Mouse (Mus musculus) CH12.LX (cell line): ENCODE data around the gene Tmem233. TPM values are rescaled to one million over a fixed set of nuclear protein-coding genes. Genes with fewer than 3 reads are reported as not detected.

Source experiments
- DNase-seq: peaks from one replicate; pipeline ENCODE4 v3.0.0-alpha.2; 2013; ENCODE audit errors: extremely low read depth
- H3K27ac ChIP-seq: 2 replicates; pipeline ENCODE4 v1.5.1; 2012; ENCODE audit warnings: low read depth, mild to moderate bottlenecking, control low read depth, moderate library complexity; ENCODE audit not compliant: insufficient read depth
- H3K27me3 ChIP-seq: replicated peaks from 2 replicates; pipeline ENCODE3; 2012; ENCODE audit warnings: inconsistent platforms
- H3K36me3 ChIP-seq, 2 experiments: replicated peaks in 1 of 2; 2 replicates each; pipeline versions ENCODE3 to v1.6.1; 2012; ENCODE audit warnings: inconsistent platforms in 1 of 2, low read length in 1 of 2, mild to moderate bottlenecking in 1 of 2, mixed read lengths in 1 of 2, moderate library complexity in 1 of 2; ENCODE audit not compliant: control insufficient read depth in 1 of 2, insufficient read depth in 1 of 2
- H3K4me1 ChIP-seq, 2 experiments: 2 replicates each; pipeline ENCODE4 v1.6.1; 2012; ENCODE audit warnings: inconsistent platforms in 1 of 2, moderate library complexity in 1 of 2; ENCODE audit not compliant: insufficient read depth in 2 of 2, control insufficient read depth in 1 of 2
- H3K4me2 ChIP-seq: 2 replicates; pipeline ENCODE4 v1.6.1; 2012; ENCODE audit warnings: low read depth, mild to moderate bottlenecking, control low read depth; ENCODE audit not compliant: poor library complexity, insufficient read depth, severe bottlenecking
- H3K4me3 ChIP-seq, 3 experiments: fragments of 150-350 bp in 1 of 3; sonication (generic) in 1 of 3; replicated peaks in 1 of 3; 2 replicates each; pipeline versions ENCODE3 to v1.5.1; 2011 to 2012; ENCODE audit warnings: low read depth in 2 of 3, low read length in 2 of 3, mild to moderate bottlenecking in 2 of 3, moderate library complexity in 2 of 3, control low read depth in 1 of 3, improper control_type of control experiment in 1 of 3, inconsistent platforms in 1 of 3, mixed read lengths in 1 of 3; ENCODE audit not compliant: poor library complexity in 1 of 3
- H3K79me2 ChIP-seq: replicated peaks from 2 replicates; pipeline ENCODE4 v1.6.1; 2012; ENCODE audit warnings: mild to moderate bottlenecking, moderate library complexity; ENCODE audit not compliant: control insufficient read depth, poor library complexity, insufficient read depth, severe bottlenecking; ENCODE audit errors: extremely low read depth
- H3K9ac ChIP-seq: 2 replicates; pipeline ENCODE4 v1.6.1; 2012; ENCODE audit warnings: low read depth, mild to moderate bottlenecking, control low read depth, moderate library complexity; ENCODE audit not compliant: insufficient read depth
- H3K9me3 ChIP-seq: replicated peaks from 2 replicates; pipeline ENCODE3; 2012; ENCODE audit warnings: low read length, inconsistent platforms, mixed read lengths
- CHD2 ChIP-seq: IDR thresholded peaks from 2 replicates; pipeline ENCODE4 v1.6.1; 2011; ENCODE audit warnings: low read length, improper control_type of control experiment
- E2F4 ChIP-seq: IDR thresholded peaks from 2 replicates; pipeline ENCODE4 v1.6.1; 2011; ENCODE audit warnings: low read depth, low read length, improper control_type of control experiment; ENCODE audit not compliant: insufficient replicate concordance
- ELF1 ChIP-seq: IDR thresholded peaks from 2 replicates; pipeline ENCODE4 v1.6.1; 2014; ENCODE audit warnings: low read depth, mild to moderate bottlenecking, inconsistent platforms, low read length, improper control_type of control experiment
- ETS1 ChIP-seq: conservative IDR thresholded peaks from 2 replicates; pipeline ENCODE4 v1.6.1; 2012; ENCODE audit warnings: low read depth, mild to moderate bottlenecking, inconsistent platforms, low read length, improper control_type of control experiment, moderate library complexity
- HCFC1 ChIP-seq: IDR thresholded peaks from 2 replicates; pipeline ENCODE4 v1.6.1; 2012; ENCODE audit warnings: low read depth, mild to moderate bottlenecking, inconsistent platforms, low read length, improper control_type of control experiment
- JUND ChIP-seq: conservative IDR thresholded peaks from 2 replicates; pipeline ENCODE4 v1.6.1; 2011; ENCODE audit warnings: low read depth, low read length, improper control_type of control experiment
- KAT2A ChIP-seq: IDR thresholded peaks from 2 replicates; pipeline ENCODE4 v1.6.1; 2012; ENCODE audit warnings: low read length, improper control_type of control experiment, inconsistent platforms; ENCODE audit not compliant: insufficient replicate concordance
- MAZ ChIP-seq: IDR thresholded peaks from 2 replicates; pipeline ENCODE4 v1.6.1; 2012; ENCODE audit warnings: low read depth, mild to moderate bottlenecking, inconsistent platforms, low read length, improper control_type of control experiment, moderate library complexity
- MEF2A ChIP-seq: IDR thresholded peaks from 2 replicates; pipeline ENCODE4 v1.6.1; 2014; ENCODE audit warnings: low read depth, mild to moderate bottlenecking, inconsistent platforms, low read length, improper control_type of control experiment, borderline replicate concordance
- MXI1 ChIP-seq: IDR thresholded peaks from 2 replicates; pipeline ENCODE4 v1.6.1; 2011; ENCODE audit warnings: mild to moderate bottlenecking, low read depth, low read length, improper control_type of control experiment
- NRF1 ChIP-seq: IDR thresholded peaks from 2 replicates; pipeline ENCODE4 v1.6.1; 2014; ENCODE audit warnings: low read depth, mild to moderate bottlenecking, inconsistent platforms, low read length, improper control_type of control experiment, moderate library complexity
- PAX5 ChIP-seq: IDR thresholded peaks from 2 replicates; pipeline ENCODE4 v1.6.1; 2012; ENCODE audit warnings: low read length, inconsistent platforms, mixed read lengths
- POLR2A ChIP-seq: IDR thresholded peaks from 2 replicates; pipeline ENCODE4 v1.6.1; 2011; ENCODE audit warnings: low read depth, mild to moderate bottlenecking, improper control_type of control experiment, low read length
- POLR2AphosphoS2 ChIP-seq: IDR thresholded peaks from 2 replicates; pipeline ENCODE4 v1.6.1; 2011; ENCODE audit warnings: low read depth, low read length, improper control_type of control experiment
- RCOR1 ChIP-seq: conservative IDR thresholded peaks from 2 replicates; pipeline ENCODE4 v1.6.1; 2012; ENCODE audit warnings: low read depth, mild to moderate bottlenecking, inconsistent platforms, low read length, improper control_type of control experiment
- SIN3A ChIP-seq: IDR thresholded peaks from 2 replicates; pipeline ENCODE4 v1.6.1; 2012; ENCODE audit warnings: low read length, improper control_type of control experiment, inconsistent platforms
- SMC3 ChIP-seq: IDR thresholded peaks from 2 replicates; pipeline ENCODE4 v1.6.1; 2011; ENCODE audit warnings: low read depth, low read length, improper control_type of control experiment
- TBP ChIP-seq: conservative IDR thresholded peaks from 2 replicates; pipeline ENCODE4 v1.6.1; 2011; ENCODE audit warnings: low read depth, low read length, improper control_type of control experiment
- USF2 ChIP-seq: conservative IDR thresholded peaks from 2 replicates; pipeline ENCODE4 v1.6.1; 2011; ENCODE audit warnings: low read depth, low read length, improper control_type of control experiment
- ZC3H11A ChIP-seq: IDR thresholded peaks from 2 replicates; pipeline ENCODE4 v1.6.1; 2012; ENCODE audit warnings: low read depth, mild to moderate bottlenecking, inconsistent platforms, low read length, improper control_type of control experiment
- ZKSCAN1 ChIP-seq: IDR thresholded peaks from 2 replicates; pipeline ENCODE4 v1.6.1; 2012; ENCODE audit warnings: low read depth, inconsistent platforms, low read length, improper control_type of control experiment, borderline replicate concordance
- ZNF384 ChIP-seq: IDR thresholded peaks from 2 replicates; pipeline ENCODE4 v1.6.1; 2012; ENCODE audit warnings: low read depth, low read length, improper control_type of control experiment, inconsistent platforms
- dilution Hi-C: fragments of 300-500 bp; cut with MboI; formaldehyde crosslinking; loops from 2 replicates; pipeline ENCODE4 v1.14.3; 2020; ENCODE audit warnings: low sequenced_read_pairs; ENCODE audit not compliant: extremely low pct_unique_long_range_greater_than_20kb, extremely low pct_ligation_motif_present
- in situ Hi-C: fragments of 300-500 bp; cut with MboI; formaldehyde crosslinking; loops from 3 replicates; pipeline ENCODE4 v1.14.3; 2019; ENCODE audit warnings: low sequenced_read_pairs, low pct_ligation_motif_present, low pct_unique_long_range_greater_than_20kb, mixed read lengths
- polyA plus RNA-seq: library from polyadenylated mRNA; unstranded; fragments of >175 nt; gene quantifications from 2 replicates; pipeline ENCODE4 v1.2.1, GENCODE M21; 2012; ENCODE audit warnings: low read depth; ENCODE audit not compliant: insufficient read length
- total RNA-seq, 2 experiments: library from RNA; depleted of rRNA; stranded (reverse); fragments of 300-350 nt in 1 of 2; fragments of >200 nt in 1 of 2; gene quantifications; 2 replicates each; pipeline ENCODE4 v1.2.3; 2012 to 2014

Tmem233 gene
- total and polyA plus RNA-seq, 3 experiments, result not detected

GRCm38 (mm10) chr5:116039706-116040105 lies 43.3 kb downstream of the Tmem233 start:
- H3K4me2 ChIP-seq, result no peak overlapping the region
- H3K36me3 ChIP-seq, result no peaks in the 10 kb centered on the region
- dilution Hi-C loops, result no loop called here
- H3K4me3 ChIP-seq, result no peak overlapping the region
- no peaks in the 10 kb centered on the region for H3K4me1 ChIP-seq
- no peak for TF ChIP-seq SIN3A
- no peak for TF ChIP-seq NRF1
- no peak for TF ChIP-seq MEF2A
- no peak for TF ChIP-seq CHD2
- no peak for TF ChIP-seq KAT2A
- peaks cover 21% of the 10 kb centered on the region for H3K27me3 ChIP-seq
- no peaks in the 10 kb centered on the region for H3K79me2 ChIP-seq
- in situ Hi-C loops, result no loop called here
- no peak overlapping the region for H3K9ac ChIP-seq
- H3K9me3 ChIP-seq, result peaks cover 7% of the 10 kb centered on the region
- H3K27ac ChIP-seq, result no peak overlapping the region
- DNase-seq, result no peak

- Histone ChIP-seq H3K27ac (no peak overlapping the region), H3K9me3 (peaks cover 7% of the 10 kb centered on the region), H3K9ac (no peak overlapping the region), H3K4me1 (no peaks in the 10 kb centered on the region), H3K4me3 (no peak overlapping the region), H3K4me2 (no peak overlapping the region), H3K27me3 (peaks cover 28% of the 10 kb centered on the region), H3K79me2 (no peaks in the 10 kb centered on the region), H3K36me3 (no peaks in the 10 kb centered on the region)
- in situ Hi-C loops (no loop called here), dilution Hi-C loops (no loop called here)
- no peak for TF ChIP-seq ELF1
- TF ChIP-seq ZC3H11A, result no peak
- TF ChIP-seq POLR2AphosphoS2, result no peak
- TF ChIP-seq TBP, result no peak
- TF ChIP-seq ETS1, result no peak
- no peak for TF ChIP-seq HCFC1
- no peak for TF ChIP-seq JUND
- TF ChIP-seq PAX5, result no peak
- TF ChIP-seq MXI1, result no peak
- no peak for TF ChIP-seq MAZ
- DNase-seq, result no peak
Observed at GRCm38 (mm10) chr5:116037731-116038130, 45.3 kb downstream of the Tmem233 start.

GRCm38 (mm10) chr5:116036465-116036864 lies 46.6 kb downstream of the Tmem233 start:
- Histone ChIP-seq H3K79me2 (no peaks in the 10 kb centered on the region), H3K36me3 (no peaks in the 10 kb centered on the region), H3K9me3 (peaks cover 7% of the 10 kb centered on the region), H3K9ac (no peak overlapping the region), H3K4me2 (no peak overlapping the region), H3K27ac (no peak overlapping the region), H3K4me3 (no peak overlapping the region), H3K4me1 (no peaks in the 10 kb centered on the region), H3K27me3 (peaks cover 28% of the 10 kb centered on the region)
- TF ChIP-seq POLR2AphosphoS2, result no peak
- TF ChIP-seq ZKSCAN1, result no peak
- no peak for TF ChIP-seq E2F4
- TF ChIP-seq ZC3H11A, result no peak
- no peak for TF ChIP-seq SMC3
- TF ChIP-seq KAT2A, result no peak
- TF ChIP-seq NRF1, result no peak
- TF ChIP-seq RCOR1, result no peak
- no peak for TF ChIP-seq MEF2A
- TF ChIP-seq ZNF384, result no peak
- no peak for TF ChIP-seq SIN3A
- TF ChIP-seq JUND, result no peak
- TF ChIP-seq POLR2A, result no peak
- TF ChIP-seq USF2, result no peak
- in situ Hi-C loops (no loop called here), dilution Hi-C loops (no loop called here)
- no peak for DNase-seq
